Mouse (Mus musculus): Measurements from ENCODE around the gene Pbxip1.

Pbxip1 gene

DNA sequence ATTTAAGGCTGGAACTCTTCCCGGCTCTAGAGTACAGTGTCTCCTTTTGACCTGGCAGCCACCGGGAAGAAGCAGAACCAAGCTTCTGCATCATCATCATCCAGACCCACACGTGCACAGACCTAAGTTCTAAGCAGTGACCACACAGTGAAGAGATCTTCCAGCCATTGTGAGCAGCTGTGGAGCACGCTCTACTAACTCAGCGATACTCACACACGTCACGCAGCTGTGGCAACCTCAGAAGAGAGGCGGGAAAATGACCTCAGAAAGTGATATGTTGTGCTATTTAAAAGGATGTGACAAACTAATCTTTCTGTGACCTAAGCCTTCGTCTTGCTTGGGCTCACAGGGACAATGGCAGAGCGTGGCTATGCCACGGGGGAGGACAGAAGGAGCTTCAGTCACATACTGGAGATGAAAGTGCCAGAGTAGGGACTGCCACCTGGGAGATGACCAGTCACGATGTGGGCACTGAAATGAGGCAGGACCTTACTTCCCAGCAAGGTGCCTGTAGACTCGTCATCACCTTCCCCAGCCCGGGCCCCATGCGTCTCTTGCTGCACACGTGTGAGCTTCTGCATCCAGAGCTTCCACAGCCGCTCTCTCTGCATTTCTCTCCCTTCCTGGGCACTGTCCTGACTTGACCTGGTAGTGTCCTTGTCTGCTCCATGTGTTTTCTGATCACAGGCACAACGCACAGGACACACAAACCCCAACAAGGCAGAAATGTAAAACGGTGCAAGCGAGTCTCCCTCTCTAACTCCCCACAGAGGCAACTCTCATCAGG, 50.6 kb downstream of the Pbxip1 start:
- no peak for DNase-seq

DNA sequence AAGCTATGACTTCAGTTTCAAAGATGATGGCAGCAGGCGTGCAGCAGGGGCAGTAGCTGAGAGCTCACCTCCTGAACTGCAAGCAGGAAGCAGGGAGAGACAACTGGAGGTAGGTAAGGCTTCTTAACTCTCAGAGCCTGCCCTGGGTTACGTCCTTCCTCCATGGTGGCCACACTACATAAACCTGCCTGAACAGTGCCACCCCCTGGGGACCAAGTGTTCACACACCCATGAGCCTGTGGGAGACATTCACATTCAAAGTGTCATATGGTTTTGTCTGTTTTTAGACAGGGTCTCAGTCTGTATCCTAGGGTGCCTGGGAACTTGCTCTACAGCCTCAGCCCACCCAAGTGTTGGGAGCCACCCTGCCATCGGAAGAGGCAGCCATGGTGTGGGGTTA, 54.3 kb downstream of the Pbxip1 start:
- DNase-seq, result no peak

DNA sequence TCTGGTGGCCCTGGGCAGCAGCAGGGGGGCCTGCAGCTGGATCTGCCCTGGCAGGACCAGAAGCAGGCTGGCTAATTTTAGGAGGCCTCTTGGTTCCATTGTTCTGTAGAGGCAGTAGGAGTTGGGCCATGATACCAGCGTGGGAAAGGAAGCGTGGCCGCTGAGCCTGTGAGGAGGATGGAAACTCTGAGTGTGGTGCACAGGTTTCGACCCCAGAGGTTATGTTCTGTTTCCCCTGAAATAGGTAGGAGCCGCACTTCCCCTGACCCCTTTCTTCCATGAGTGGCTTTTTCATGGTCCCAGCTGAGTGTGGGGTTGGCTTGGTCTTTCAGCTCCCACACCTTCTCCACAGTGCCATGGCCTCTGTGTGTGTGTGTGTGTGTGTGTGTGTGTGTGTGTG, 55.1 kb downstream of the Pbxip1 start:
- DNase-seq, result no peak

DNA sequence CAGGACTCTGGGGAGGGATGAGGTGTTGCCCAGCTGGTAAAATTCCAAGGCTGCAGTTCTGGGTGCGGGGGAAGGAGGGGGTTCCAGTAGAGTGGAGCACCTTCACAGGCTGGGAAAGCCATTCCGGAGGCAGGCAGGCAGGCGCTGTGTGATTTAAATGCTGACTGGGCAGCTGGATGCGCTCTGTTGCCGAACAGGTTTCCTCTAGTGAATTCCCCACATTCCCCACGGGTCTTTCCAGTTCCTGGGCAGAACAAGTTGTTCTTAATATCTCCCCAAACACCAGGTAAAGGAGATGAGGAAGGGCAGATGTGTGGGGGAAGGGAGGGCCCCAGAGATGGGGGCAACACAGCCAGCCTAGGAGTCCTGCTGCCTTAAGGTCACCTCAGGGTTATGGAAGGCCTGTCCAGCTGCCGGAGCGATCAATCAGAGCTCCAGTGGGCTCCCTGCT, 56.2 kb downstream of the Pbxip1 start:
- DNase-seq, result no peak

DNA sequence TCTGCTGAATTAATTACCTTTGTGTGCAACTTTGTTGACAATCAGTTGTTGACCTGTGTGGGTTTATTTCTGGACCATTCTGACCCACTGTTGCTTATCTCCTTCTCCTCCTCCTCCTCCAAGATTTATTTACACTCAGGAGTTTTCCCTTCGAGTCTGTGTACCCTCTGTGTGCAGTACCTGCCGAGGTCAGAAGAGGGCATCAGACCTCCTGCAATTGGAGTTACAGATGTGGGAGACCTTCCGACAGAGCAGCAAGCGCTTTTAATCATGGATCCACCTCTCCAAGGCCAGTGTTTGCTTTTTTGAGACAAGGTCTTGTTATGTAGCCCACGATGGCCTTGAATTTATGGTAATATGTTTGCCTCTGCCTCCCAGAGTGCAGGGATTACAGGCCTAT, 58.1 kb downstream of the Pbxip1 start:
- DNase-seq, result no peak

DNA sequence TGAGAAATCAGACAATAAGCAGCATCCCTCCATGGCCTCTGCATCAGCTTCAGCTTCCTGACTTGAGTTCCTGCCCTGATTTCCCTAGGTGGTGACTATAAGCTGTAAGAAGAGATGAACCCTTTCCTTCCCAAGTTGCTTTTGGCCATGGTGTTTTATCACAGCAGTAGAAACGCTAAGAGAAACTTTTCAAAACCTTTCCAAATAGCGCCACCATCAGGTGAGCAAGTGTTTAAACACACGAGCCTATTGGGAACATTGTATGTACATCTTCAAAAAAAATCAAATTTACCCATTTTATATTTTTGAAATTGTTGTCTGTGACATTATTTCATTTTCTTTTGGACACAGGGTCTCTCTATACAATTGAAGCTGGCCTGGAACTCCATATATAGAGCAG, 59.9 kb downstream of the Pbxip1 start:
- no peak for DNase-seq

DNA sequence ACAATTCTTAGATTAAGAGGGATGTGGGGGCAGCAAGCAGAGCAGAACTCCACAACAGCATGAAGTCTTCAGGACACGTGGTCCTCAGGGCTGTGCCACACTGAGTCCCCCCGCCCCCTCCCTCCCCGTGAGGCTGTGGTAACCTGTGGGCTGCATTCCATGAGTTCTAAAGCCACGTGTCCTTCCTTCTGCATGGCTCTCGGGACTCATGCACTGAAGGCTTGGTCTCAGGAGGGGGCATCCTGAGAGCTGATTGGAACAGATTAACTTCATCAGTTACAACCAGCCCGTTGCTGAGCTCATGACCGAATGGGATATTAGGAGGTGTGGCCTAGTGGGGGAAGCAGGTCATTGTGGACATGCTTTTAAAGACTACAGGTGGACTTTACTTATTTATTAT, 63.2 kb downstream of the Pbxip1 start:
- DNase-seq, result no peak
